Mouse (Mus musculus): Measurements from ENCODE around the gene Rhox4g.
"Not testable (repeated sequence)": the region's sequence is repeated elsewhere in the genome, so short reads cannot be mapped to it uniquely, and the experiment has no call there.

GRCm38 (mm10) chrX:37668664-37669063 lies 17.5 kb upstream of the Rhox4g start, which contains the start of gene Rhox3h:
- TF ChIP-seq CTCF, POLR2A (IDR thresholded peaks at IDR 0.05; ENCODE audit: extremely low read depth, insufficient read depth, low read length): not testable (repeated sequence)

Measured in cortical plate, adult 2 months (tissue).